Mouse (Mus musculus) ES-Bruce4 (cell line): ENCODE measurements at regions not wholly inside any gene's neighbourhood (a gene's known extent, or its start where the extent isn't known, plus 50 kb on each side); places are given as distances from the start of the nearest gene placed in this dataset.

Source experiments
- H3K27ac ChIP-seq: 2 replicates; pipeline ENCODE4 v1.5.1; 2012; ENCODE audit warnings: low read length, inconsistent platforms; ENCODE audit not compliant: insufficient read depth
- H3K27me3 ChIP-seq: 2 replicates; pipeline ENCODE4 v1.6.1; 2012; ENCODE audit warnings: mild to moderate bottlenecking, low read length, inconsistent platforms; ENCODE audit not compliant: control insufficient read depth, poor library complexity, insufficient read depth, severe bottlenecking
- H3K36me3 ChIP-seq: 2 replicates; pipeline ENCODE4 v1.6.1; 2012; ENCODE audit warnings: inconsistent platforms, mild to moderate bottlenecking, low read length, moderate library complexity; ENCODE audit not compliant: control insufficient read depth, poor library complexity, insufficient read depth, severe bottlenecking
- H3K4me1 ChIP-seq: one replicate; pipeline ENCODE4 v1.8.1; 2011; ENCODE audit warnings: low read length; ENCODE audit not compliant: control insufficient read depth, insufficient read depth
- H3K4me3 ChIP-seq: 2 replicates; pipeline ENCODE4 v1.5.1; 2011; ENCODE audit warnings: low read depth, mild to moderate bottlenecking, low read length
- H3K9ac ChIP-seq: 2 replicates; pipeline ENCODE4 v1.6.1; 2012; ENCODE audit warnings: low read depth, mild to moderate bottlenecking, inconsistent platforms; ENCODE audit not compliant: poor library complexity, severe bottlenecking
- H3K9me3 ChIP-seq: replicated peaks from 2 replicates; pipeline ENCODE4 v1.6.1; 2012; ENCODE audit warnings: mild to moderate bottlenecking, low read length, inconsistent platforms; ENCODE audit not compliant: control insufficient read depth, poor library complexity, insufficient read depth, severe bottlenecking
- CTCF ChIP-seq: IDR thresholded peaks from one replicate; pipeline ENCODE4 v1.8.1; 2011; ENCODE audit warnings: low read depth, low read length
- EP300 ChIP-seq: IDR thresholded peaks from 2 replicates; pipeline ENCODE4 v1.6.1; 2011; ENCODE audit warnings: low read depth, low read length; ENCODE audit not compliant: insufficient read depth
- POLR2A ChIP-seq: IDR thresholded peaks from one replicate; pipeline ENCODE4 v1.8.1; 2011; ENCODE audit warnings: low read length; ENCODE audit not compliant: insufficient read depth

DNA sequence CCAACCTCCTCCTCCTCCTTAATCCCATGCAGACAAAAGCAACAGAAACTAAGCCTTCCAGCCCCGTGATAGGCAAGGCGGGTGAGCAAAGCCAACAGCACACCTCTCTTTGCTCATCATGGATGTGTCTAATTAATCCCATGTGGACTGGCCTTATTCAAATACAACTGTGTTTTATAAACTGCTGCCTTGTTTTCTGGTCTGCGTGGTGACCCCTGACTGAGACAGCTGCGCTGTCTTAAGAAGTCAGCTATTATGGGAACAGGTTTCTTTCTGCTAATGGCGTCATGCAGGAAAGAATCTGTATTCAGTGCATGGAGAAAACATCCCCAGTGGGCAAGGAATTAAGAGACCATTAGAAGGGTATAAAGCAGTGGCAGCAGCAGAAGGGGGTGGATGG, 161.6 kb upstream of the Kiz start:
- Histone ChIP-seq H3K9me3 (no peaks in the 10 kb centered on the region), H3K27ac (no peak overlapping the region), H3K4me1 (no peaks in the 10 kb centered on the region), H3K4me3 (no peak overlapping the region), H3K27me3 (no peaks in the 10 kb centered on the region), H3K36me3 (no peaks in the 10 kb centered on the region), H3K9ac (no peak overlapping the region)
- TF ChIP-seq CTCF (no peak), EP300 (no peak), POLR2A (no peak)

- Histone ChIP-seq H3K4me1 (no peaks in the 10 kb centered on the region), H3K4me3 (no peak overlapping the region), H3K9me3 (no peaks in the 10 kb centered on the region), H3K27me3 (no peaks in the 10 kb centered on the region), H3K9ac (no peak overlapping the region), H3K27ac (no peak overlapping the region), H3K36me3 (no peaks in the 10 kb centered on the region)
- TF ChIP-seq EP300 (no peak), POLR2A (no peak), CTCF (no peak)
Observed at GRCm38 (mm10) chr2:146696277-146696676, 159.4 kb upstream of the Kiz start.

DNA sequence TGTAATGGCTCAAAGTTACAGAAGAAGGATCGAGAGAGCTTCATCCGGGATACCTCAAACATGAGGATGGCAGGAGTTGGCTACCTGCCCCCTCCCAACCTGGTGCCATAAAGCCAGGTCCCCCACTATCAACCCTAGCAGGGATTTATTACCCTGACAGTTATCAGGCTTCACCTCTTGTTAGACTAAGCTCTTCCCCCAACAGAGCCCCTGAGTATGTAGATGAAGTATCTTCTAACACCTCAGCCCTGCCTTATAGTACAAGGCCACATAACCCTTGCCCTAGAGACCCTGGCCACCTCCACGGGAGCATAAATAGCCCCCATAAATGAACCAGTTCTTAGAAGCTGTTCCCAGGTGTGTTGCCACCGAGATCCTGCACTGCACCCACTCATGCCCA, 158.9 kb upstream of the Kiz start:
- no peak overlapping the region for H3K4me3 ChIP-seq
- H3K9me3 ChIP-seq = no peaks in the 10 kb centered on the region
- H3K9ac ChIP-seq = no peak overlapping the region
- no peaks in the 10 kb centered on the region for H3K4me1 ChIP-seq
- TF ChIP-seq CTCF (no peak), EP300 (no peak), POLR2A (no peak)
- no peaks in the 10 kb centered on the region for H3K36me3 ChIP-seq
- no peaks in the 10 kb centered on the region for H3K27me3 ChIP-seq
- H3K27ac ChIP-seq = no peak overlapping the region

DNA sequence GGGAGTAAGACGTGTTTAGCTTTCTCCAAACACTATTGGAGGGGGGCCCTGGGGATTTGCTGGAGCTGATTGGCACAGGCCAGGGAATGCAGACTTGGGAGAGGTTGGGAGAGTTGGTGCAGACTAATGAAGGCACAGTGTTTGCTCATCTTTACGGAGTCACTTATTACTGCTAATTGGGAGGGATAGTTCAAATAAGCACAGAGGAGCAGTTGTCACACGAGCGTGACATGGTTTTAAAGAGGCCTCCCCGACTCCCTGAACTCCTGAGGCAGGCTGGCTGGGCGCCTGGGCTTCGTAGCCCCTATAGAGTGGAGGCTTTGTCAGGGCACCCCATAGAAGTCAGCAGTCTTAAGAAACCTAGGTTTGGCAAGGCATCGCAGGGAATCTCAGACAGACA, 145.0 kb upstream of the Kiz start:
- no peaks in the 10 kb centered on the region for H3K4me1 ChIP-seq
- no peak overlapping the region for H3K27ac ChIP-seq
- no peaks in the 10 kb centered on the region for H3K27me3 ChIP-seq
- no peaks in the 10 kb centered on the region for H3K9me3 ChIP-seq
- no peak overlapping the region for H3K4me3 ChIP-seq
- H3K9ac ChIP-seq = no peak overlapping the region
- H3K36me3 ChIP-seq = no peaks in the 10 kb centered on the region
- TF ChIP-seq EP300 = no peak
- no peak for TF ChIP-seq POLR2A
- TF ChIP-seq CTCF = no peak

- Histone ChIP-seq H3K9me3 (no peaks in the 10 kb centered on the region), H3K4me1 (no peaks in the 10 kb centered on the region), H3K27me3 (peaks cover 1% of the 10 kb centered on the region; the same call in 1 of the 2 replicates), H3K4me3 (no peak overlapping the region), H3K27ac (no peak overlapping the region), H3K9ac (no peak overlapping the region), H3K36me3 (no peaks in the 10 kb centered on the region)
- TF ChIP-seq EP300 = no peak
- no peak for TF ChIP-seq POLR2A
- TF ChIP-seq CTCF = no peak
Observed at GRCm38 (mm10) chr2:146721184-146721715, 134.4 kb upstream of the Kiz start.

DNA sequence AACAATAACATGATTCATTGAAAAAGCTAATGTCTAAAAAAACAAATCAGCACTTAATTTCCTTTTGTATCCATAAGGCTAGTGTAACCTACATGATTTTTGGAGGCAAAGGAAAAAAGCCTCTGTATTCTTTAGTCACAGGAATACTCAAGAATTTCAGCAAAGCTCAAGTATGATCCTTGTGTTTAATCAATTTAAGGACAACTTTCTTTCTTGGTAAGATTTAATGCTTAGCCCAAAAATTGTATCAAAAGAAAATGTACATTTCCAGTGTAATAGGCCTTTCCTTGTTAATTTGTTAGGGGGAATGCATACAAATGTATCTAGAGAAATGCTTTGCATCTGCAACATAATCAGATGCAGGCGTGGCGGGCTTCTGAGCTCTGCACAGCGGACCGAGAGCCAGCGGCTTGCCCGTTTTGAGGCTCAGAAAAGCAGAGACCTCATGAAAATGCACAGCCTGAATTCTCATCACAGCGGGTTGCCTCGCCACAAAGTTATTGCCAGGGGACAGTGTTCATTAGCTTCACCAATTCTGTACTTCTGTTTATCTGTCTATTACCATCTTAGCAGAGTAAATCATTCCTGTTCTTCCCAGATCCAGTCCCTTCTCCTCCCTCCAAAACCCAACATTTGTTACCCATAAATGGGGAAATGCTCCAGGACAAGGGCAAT, 133.2 kb upstream of the Kiz start:
- no peaks in the 10 kb centered on the region for H3K4me1 ChIP-seq
- peaks cover 1% of the 10 kb centered on the region; the same call in 1 of the 2 replicates for H3K27me3 ChIP-seq
- H3K27ac ChIP-seq = no peak overlapping the region

More for the DNA sequence above, 133.2 kb upstream of the Kiz start:
- TF ChIP-seq CTCF (no peak), POLR2A (no peak), EP300 (no peak)
- no peak overlapping the region for H3K9ac ChIP-seq
- H3K36me3 ChIP-seq = no peaks in the 10 kb centered on the region
- no peaks in the 10 kb centered on the region for H3K9me3 ChIP-seq
- no peak overlapping the region for H3K4me3 ChIP-seq
